In genomic region chr11:72428694-72429093, GRCm38 (mm10) we compare ENCODE assay signal across 9 mouse cellular contexts. TPM values are rescaled to one million over a fixed set of nuclear protein-coding genes. Genes with fewer than 3 reads are reported as not detected.
DNase-seq lines count a peak whose midpoint lies in the region; ATAC-seq and TF ChIP-seq lines count a peak whose summit lies in the region.
"Had no signal": no experiment of that assay in that cellular context is flagged by ENCODE, and none has a peak within 500 bp of the region (broad histone marks: within the 10 kb centered on the region; RNA-seq: fewer than 3 reads in every experiment).

No protein-coding gene starts in this region.

- peak; percentile 73 for DNase-seq in adipocyte (ENCODE audit: low spot score)
- DNase-seq in embryo, embryonic 11 days = peak; percentile 86
- peak; percentile 92 for DNase-seq in heart, embryonic 10.5 days (ENCODE audit: low spot score)
- peak; percentile 90 for DNase-seq in kidney, postnatal 0 days (ENCODE audit: low spot score)
- DNase-seq in lung, embryonic 14.5 days = peak; percentile 96
- DNase-seq in right cerebral cortex, postnatal 14 days = peak; percentile 80
- DNase-seq in urinary bladder, postnatal 36 days (ENCODE audit: low spot score in 2 of 2) = peak; percentile 80 to 84

- H3K27me3 ChIP-seq in E14TG2a.4 (ENCODE audit: insufficient read depth, low read length) = no peaks in the 10 kb centered on the region
- H3K27me3 ChIP-seq in heart, embryonic 10.5 days (ENCODE audit: insufficient read depth, poor library complexity, severe bottlenecking) = no peaks in the 10 kb centered on the region
- H3K27me3 ChIP-seq in kidney, postnatal 0 days (ENCODE audit: insufficient read depth, low read length) = no peaks in the 10 kb centered on the region
- no peaks in the 10 kb centered on the region for H3K27me3 ChIP-seq in lung, embryonic 14.5 days (ENCODE audit: insufficient read depth, low read length)
- H3K27me3 ChIP-seq: limb, embryonic 12.5 days had no signal

- H3K27ac ChIP-seq in heart, embryonic 10.5 days = peak overlapping the region; percentile 62; the same call in 1 of the 2 replicates
- no peak overlapping the region for H3K27ac ChIP-seq in kidney, postnatal 0 days
- no peak overlapping the region for H3K27ac ChIP-seq in lung, embryonic 14.5 days (ENCODE audit: low read depth)
- H3K27ac ChIP-seq: limb, embryonic 12.5 days had no signal

- no peaks in the 10 kb centered on the region for H3K36me3 ChIP-seq in E14TG2a.4 (ENCODE audit: insufficient read depth, low read length)
- H3K36me3 ChIP-seq in heart, embryonic 10.5 days = no peaks in the 10 kb centered on the region
- H3K36me3 ChIP-seq in kidney, postnatal 0 days (ENCODE audit: insufficient read depth, low read length) = no peaks in the 10 kb centered on the region
- no peaks in the 10 kb centered on the region for H3K36me3 ChIP-seq in lung, embryonic 14.5 days (ENCODE audit: insufficient read depth)
- H3K36me3 ChIP-seq: limb, embryonic 12.5 days had no signal

- H3K9ac ChIP-seq in kidney, postnatal 0 days (ENCODE audit: low read depth, low read length) = no peak overlapping the region
- H3K9ac ChIP-seq in lung, embryonic 14.5 days = no peak overlapping the region
- H3K9ac ChIP-seq: limb, embryonic 12.5 days had no signal

- no peak overlapping the region for H3K4me2 ChIP-seq in kidney, postnatal 0 days (ENCODE audit: low read length)
- peak overlapping the region; percentile 47; the same call in 1 of the 2 replicates for H3K4me2 ChIP-seq in lung, embryonic 14.5 days
- H3K4me2 ChIP-seq: limb, embryonic 12.5 days had no signal

- H3K4me3 ChIP-seq in E14TG2a.4 (replicated peaks; ENCODE audit: low read length) = no peak overlapping the region
- H3K4me3 ChIP-seq in heart, embryonic 10.5 days = peak overlapping the region; percentile 33; the same call in 1 of the 2 replicates
- no peak overlapping the region for H3K4me3 ChIP-seq in kidney, postnatal 0 days (replicated peaks; ENCODE audit: low read depth, low read length)
- no peak overlapping the region for H3K4me3 ChIP-seq in lung, embryonic 14.5 days (ENCODE audit: low read depth, low read length)
- H3K4me3 ChIP-seq: limb, embryonic 12.5 days had no signal

- peak; percentile 66 for TF ChIP-seq CTCF in E14TG2a.4 (conservative IDR thresholded peaks at IDR 0.05; ENCODE audit: low read length)
- TF ChIP-seq CTCF in kidney, postnatal 0 days (IDR thresholded peaks at IDR 0.05; ENCODE audit: low read depth) = peak; percentile 76
- peak; percentile 76 for TF ChIP-seq CTCF in lung, embryonic 14.5 days (IDR thresholded peaks at IDR 0.05; ENCODE audit: low read depth)

- 5% methylated on average over 5 of the region's 5 CpGs for WGBS in heart, embryonic 10.5 days
- 2% methylated on average over 5 of the region's 5 CpGs for WGBS in kidney, postnatal 0 days
- 7% methylated on average over 5 of the region's 5 CpGs for WGBS in lung, embryonic 14.5 days

- no peaks in the 10 kb centered on the region for H3K9me3 ChIP-seq in E14TG2a.4 (ENCODE audit: low read length)
- no peaks in the 10 kb centered on the region for H3K9me3 ChIP-seq in heart, embryonic 10.5 days
- no peaks in the 10 kb centered on the region for H3K9me3 ChIP-seq in kidney, postnatal 0 days (replicated peaks; ENCODE audit: low read length)
- no peaks in the 10 kb centered on the region for H3K9me3 ChIP-seq in lung, embryonic 14.5 days (ENCODE audit: low read depth, low read length)

- H3K4me1 ChIP-seq in E14TG2a.4 (replicated peaks; ENCODE audit: low read depth, low read length) = peaks cover 22% of the 10 kb centered on the region
- H3K4me1 ChIP-seq in heart, embryonic 10.5 days = no peaks in the 10 kb centered on the region
- H3K4me1 ChIP-seq in kidney, postnatal 0 days (replicated peaks; ENCODE audit: insufficient read depth, low read length) = no peaks in the 10 kb centered on the region
- no peaks in the 10 kb centered on the region for H3K4me1 ChIP-seq in lung, embryonic 14.5 days (ENCODE audit: insufficient read depth)

- peak; percentile 54; the same call in 1 of the 2 replicates for ATAC-seq in kidney, postnatal 0 days (replicated peaks; ENCODE audit: low FRiP score, low read depth)
- ATAC-seq in lung, embryonic 14.5 days (ENCODE audit: insufficient read depth) = peak; percentile 61

RNA-seq across cellular contexts. Expression of gene Ggt6, which starts 6.6 kb away (rescaled TPM):
- polyA plus RNA-seq in heart, embryonic 10.5 days (2016; fragmentation: Nextera tagmentation; extraction: Ambion mirVana) = not detected in 2 replicates
- polyA plus RNA-seq in kidney, postnatal 0 days (2015; fragmentation: Nextera tagmentation; extraction: Ambion mirVana) = 3.3 and 3.8 TPM in 2 replicates
- not detected in 2 replicates for polyA plus RNA-seq in lung, embryonic 14.5 days (2014; fragmentation: Nextera tagmentation; extraction: Ambion mirVana)

RNA-seq across cellular contexts. Expression of gene Mybbp1a, which starts 12.5 kb away (rescaled TPM):
- polyA plus RNA-seq in heart, embryonic 10.5 days (2016; fragmentation: Nextera tagmentation; extraction: Ambion mirVana) = 133 and 186 TPM in 2 replicates
- polyA plus RNA-seq in kidney, postnatal 0 days (2015; fragmentation: Nextera tagmentation; extraction: Ambion mirVana) = 107 and 109 TPM in 2 replicates
- 157 and 161 TPM in 2 replicates for polyA plus RNA-seq in lung, embryonic 14.5 days (2014; fragmentation: Nextera tagmentation; extraction: Ambion mirVana)

RNA-seq across cellular contexts. Expression of gene Smtnl2, which starts 17.2 kb away (rescaled TPM):
- 148 and 184 TPM in 2 replicates for polyA plus RNA-seq in heart, embryonic 10.5 days (2016; fragmentation: Nextera tagmentation; extraction: Ambion mirVana)
- polyA plus RNA-seq in kidney, postnatal 0 days (2015; fragmentation: Nextera tagmentation; extraction: Ambion mirVana) = 112 and 129 TPM in 2 replicates
- 107 and 122 TPM in 2 replicates for polyA plus RNA-seq in lung, embryonic 14.5 days (2014; fragmentation: Nextera tagmentation; extraction: Ambion mirVana)
